ENCODE assay signal across 8 mouse cellular contexts in genomic region chr12:95693651-95694471, GRCm38 (mm10). TPM values are rescaled to one million over a fixed set of nuclear protein-coding genes. Genes with fewer than 3 reads are reported as not detected.
DNase-seq lines count a peak whose midpoint lies in the region; ATAC-seq and TF ChIP-seq lines count a peak whose summit lies in the region.

No protein-coding gene starts in this region.

- peak overlapping the region; percentile 92 for H3K9ac ChIP-seq in forebrain, postnatal 0 days
- peak overlapping the region; percentile 77 for H3K9ac ChIP-seq in lung, embryonic 14.5 days

- TF ChIP-seq POLR2A in olfactory bulb, adult 2 months (IDR thresholded peaks at IDR 0.05; ENCODE audit: insufficient read depth, low read depth, low read length), result no peak

- no peaks in the 10 kb centered on the region for H3K36me3 ChIP-seq in forebrain, postnatal 0 days (ENCODE audit: insufficient read depth)
- no peaks in the 10 kb centered on the region for H3K36me3 ChIP-seq in lung, embryonic 14.5 days (ENCODE audit: insufficient read depth)

- H3K9me3 ChIP-seq in forebrain, postnatal 0 days (ENCODE audit: low read length), result no peaks in the 10 kb centered on the region
- no peaks in the 10 kb centered on the region for H3K9me3 ChIP-seq in lung, embryonic 14.5 days (ENCODE audit: low read depth, low read length)

- ATAC-seq in forebrain, postnatal 0 days, result peak; percentile 26
- ATAC-seq in lung, embryonic 14.5 days (ENCODE audit: insufficient read depth), result peak; percentile 6; the same call in 1 of the 2 replicates

- intact Hi-C loops in heart, postnatal 14 days (cut with DNase I), result loop anchor here (10.0 kb wide), 4 partner anchors 459 to 1269 kb away; no protein-coding TSS in a partner anchor

- no peaks in the 10 kb centered on the region for H3K27me3 ChIP-seq in forebrain, postnatal 0 days (ENCODE audit: insufficient read depth, low read length)
- H3K27me3 ChIP-seq in lung, embryonic 14.5 days (ENCODE audit: insufficient read depth, low read length), result peaks cover 7% of the 10 kb centered on the region

- peak overlapping the region; percentile 86 for H3K4me3 ChIP-seq in forebrain, postnatal 0 days (ENCODE audit: low read depth, low read length)
- peak overlapping the region; percentile 73 for H3K4me3 ChIP-seq in lung, embryonic 14.5 days (ENCODE audit: low read depth, low read length)
- peak overlapping the region; percentile 43 for H3K4me3 ChIP-seq in olfactory bulb, adult 2 months (ENCODE audit: insufficient read depth, low read depth, low read length)

- WGBS in forebrain, postnatal 0 days, result 2% methylated on average over 28 of the region's 28 CpGs
- WGBS in lung, embryonic 14.5 days, result 1% methylated on average over 28 of the region's 28 CpGs
- 4% methylated on average over 28 of the region's 28 CpGs for WGBS in olfactory bulb, adult 2 months

- no peaks in the 10 kb centered on the region; the same call in 1 of the 2 replicates for H3K4me1 ChIP-seq in forebrain, postnatal 0 days (ENCODE audit: insufficient read depth)
- H3K4me1 ChIP-seq in lung, embryonic 14.5 days (ENCODE audit: insufficient read depth), result peaks cover 6% of the 10 kb centered on the region; the same call in 1 of the 2 replicates
- peaks cover 19% of the 10 kb centered on the region for H3K4me1 ChIP-seq in olfactory bulb, adult 2 months (ENCODE audit: control insufficient read depth, insufficient read depth, low read length)

- peak; percentile 54 for DNase-seq in urinary bladder, postnatal 14 days (ENCODE audit: low spot score)
- no peak for DNase-seq in urinary bladder, adult 2 months (ENCODE audit: low spot score)
- DNase-seq in forebrain, postnatal 0 days, result peak; percentile 75
- peak; percentile 64 to 67 for DNase-seq in heart, postnatal 14 days
- DNase-seq in kidney, postnatal 36 days, result peak; percentile 62 to 67
- peak; percentile 64 for DNase-seq in lung, embryonic 14.5 days
- no peak for DNase-seq in spleen, postnatal 14 days (ENCODE audit: low spot score in 2 of 2)

- peak overlapping the region; percentile 74 for H3K4me2 ChIP-seq in forebrain, postnatal 0 days (ENCODE audit: low read depth)
- peak overlapping the region; percentile 79 for H3K4me2 ChIP-seq in lung, embryonic 14.5 days

- TF ChIP-seq CTCF in forebrain, postnatal 0 days (IDR thresholded peaks at IDR 0.05; ENCODE audit: low read depth), result peak; percentile 55
- no peak; the same call in 1 of the 2 replicates for TF ChIP-seq CTCF in lung, embryonic 14.5 days (IDR thresholded peaks at IDR 0.05; ENCODE audit: low read depth)
- peak; percentile 46; the same call in 1 of the 2 replicates for TF ChIP-seq CTCF in olfactory bulb, adult 2 months (IDR thresholded peaks at IDR 0.05; ENCODE audit: insufficient read depth, low read depth, low read length)

- H3K27ac ChIP-seq in forebrain, postnatal 0 days (ENCODE audit: low read depth, low read length), result peak overlapping the region; percentile 94
- H3K27ac ChIP-seq in lung, embryonic 14.5 days (ENCODE audit: low read depth), result no peak overlapping the region; the same call in 1 of the 2 replicates
- H3K27ac ChIP-seq in olfactory bulb, adult 2 months (ENCODE audit: insufficient read depth, low read depth, low read length), result 0 out of 2 replicates have a peak overlapping the region, but pooled peaks have one; percentile 11

RNA-seq across cellular contexts. Expression of gene Flrt2, which starts 1.8 kb away (rescaled TPM):
- 9.5 and 11.7 TPM in 2 replicates for polyA plus RNA-seq in urinary bladder, adult 2 months (2012; rRNA removed)
- total RNA-seq in forebrain, postnatal 0 days (2014; rRNA removed), result 49.5 and 67.4 TPM in 2 replicates
- 13.0 and 16.9 TPM in 2 replicates for polyA plus RNA-seq in forebrain, postnatal 0 days (2015; fragmentation: Nextera tagmentation; extraction: Ambion mirVana)
- 10 to 100 TPM; 11.3 to 14.5 TPM for total RNA-seq in heart, postnatal 14 days (2021)
- 14.1 and 15.6 TPM in 2 replicates for polyA plus RNA-seq in lung, embryonic 14.5 days (2014; fragmentation: Nextera tagmentation; extraction: Ambion mirVana)
- not detected in 2 replicates for polyA plus RNA-seq in olfactory bulb, adult 2 months (2012; ENCODE audit: insufficient read depth, insufficient read length, low replicate concordance, missing spikeins)

Comparison
In these comparisons a context has a peak if more than half of its experiments do, and no peak if none do; other contexts are left out.
1. DNase-seq: peak in urinary bladder, postnatal 14 days (single experiment), forebrain, postnatal 0 days (single experiment), heart, postnatal 14 days (2 of 2), kidney, postnatal 36 days (2 of 2) and lung, embryonic 14.5 days (single experiment); none in urinary bladder, adult 2 months (single experiment) and spleen, postnatal 14 days (0 of 2).
2. RNA of gene Flrt2, which starts 1.8 kb away (polyA plus RNA-seq): 13.0 to 16.9 TPM in forebrain, postnatal 0 days, 14.1 to 15.6 TPM in lung, embryonic 14.5 days and 9.5 to 11.7 TPM in urinary bladder, adult 2 months; not detected in olfactory bulb, adult 2 months; every median in the first group is over 10 times any median in the second.
3. Peak in every context shown above with its lines, with median percentiles within 50 percentile points of each other: H3K4me3 ChIP-seq.